Mouse (Mus musculus): Measurements from ENCODE around the gene Ces2c. TPM values are rescaled to one million over a fixed set of nuclear protein-coding genes. Genes with fewer than 3 reads are reported as not detected.
"Not testable (repeated sequence)": the region's sequence is repeated elsewhere in the genome, so short reads cannot be mapped to it uniquely, and the experiment has no call there.

Ces2c gene
- not detected in 2 replicates for polyA plus RNA-seq (2015; fragmentation: Nextera tagmentation; extraction: Ambion mirVana)

- Histone ChIP-seq H3K9me3 (replicated peaks) (no peaks in the 10 kb centered on the region), H3K27me3 (replicated peaks) (no peaks in the 10 kb centered on the region), H3K4me3 (replicated peaks) (no peak within 1 kb of the TSS), H3K4me2 (no peak within 1 kb of the TSS), H3K9ac (replicated peaks) (no peak within 1 kb of the TSS), H3K4me1 (no peaks in the 10 kb centered on the region), H3K27ac (replicated peaks) (no peak within 1 kb of the TSS), H3K36me3 (no peaks in the 10 kb centered on the region)
- no peak for ATAC-seq (ENCODE audit: low FRiP score)
- 86% methylated on average over 3 of the region's 3 CpGs for WGBS
Observed at GRCm38 (mm10) chr8:104846831-104847230, at the start of gene Ces2c. TSS of gene Ces2c (plus strand) at chr8:104847068.

DNA sequence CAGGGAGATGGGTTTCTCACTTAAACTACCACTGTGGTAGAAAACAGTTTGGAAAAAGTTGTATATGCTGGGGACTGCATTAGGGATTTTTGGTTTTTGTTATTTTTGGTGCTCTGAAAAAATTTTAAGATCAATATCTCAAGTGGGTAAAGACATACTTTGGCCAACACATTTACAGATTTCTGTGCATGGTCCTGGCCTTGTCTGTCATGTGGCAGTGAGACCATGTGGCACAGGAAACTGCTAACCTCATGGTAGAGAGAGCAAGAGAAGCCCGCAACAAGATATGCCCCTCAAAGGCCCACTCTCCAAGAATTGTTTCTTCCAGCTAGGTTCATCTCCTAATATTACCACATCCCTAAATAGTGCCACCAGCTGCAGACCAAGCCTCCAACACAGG, 47.5 kb upstream of the Ces2c start:
- Histone ChIP-seq H3K4me1 (no peaks in the 10 kb centered on the region), H3K27me3 (replicated peaks) (no peaks in the 10 kb centered on the region), H3K36me3 (no peaks in the 10 kb centered on the region), H3K4me3 (replicated peaks) (no peak overlapping the region), H3K9me3 (replicated peaks) (no peaks in the 10 kb centered on the region), H3K9ac (replicated peaks) (no peak overlapping the region), H3K4me2 (no peak overlapping the region), H3K27ac (replicated peaks) (no peak overlapping the region)
- no peak for ATAC-seq (ENCODE audit: low FRiP score)
- WGBS: 100% methylated on average over 1 of the region's 1 CpGs

GRCm38 (mm10) chr8:104806127-104806526, 40.7 kb upstream of the Ces2c start:
- 46% methylated on average over 2 of the region's 2 CpGs for WGBS
- no peaks in the 10 kb centered on the region for H3K4me1 ChIP-seq
- no peak overlapping the region for H3K4me3 ChIP-seq (replicated peaks)
- H3K36me3 ChIP-seq: no peaks in the 10 kb centered on the region
- H3K27me3 ChIP-seq (replicated peaks): no peaks in the 10 kb centered on the region
- no peaks in the 10 kb centered on the region for H3K9me3 ChIP-seq (replicated peaks)
- H3K9ac ChIP-seq (replicated peaks): no peak overlapping the region
- no peak overlapping the region for H3K27ac ChIP-seq (replicated peaks)
- no peak for ATAC-seq (ENCODE audit: low FRiP score)
- H3K4me2 ChIP-seq: no peak overlapping the region

- no peak overlapping the region for H3K4me2 ChIP-seq
- no peaks in the 10 kb centered on the region for H3K9me3 ChIP-seq (replicated peaks)
- no peak overlapping the region for H3K4me3 ChIP-seq (replicated peaks)
- no peaks in the 10 kb centered on the region for H3K27me3 ChIP-seq (replicated peaks)
- H3K27ac ChIP-seq (replicated peaks): no peak overlapping the region
- WGBS: 93% methylated on average over 7 of the region's 7 CpGs
- no peaks in the 10 kb centered on the region for H3K36me3 ChIP-seq
- H3K4me1 ChIP-seq: no peaks in the 10 kb centered on the region
- no peak for ATAC-seq (ENCODE audit: low FRiP score)
- no peak overlapping the region for H3K9ac ChIP-seq (replicated peaks)
Observed at GRCm38 (mm10) chr8:104808542-104809413, 38.1 kb upstream of the Ces2c start.

GRCm38 (mm10) chr8:104809436-104809835, 37.4 kb upstream of the Ces2c start:
- no peaks in the 10 kb centered on the region for H3K4me1 ChIP-seq
- H3K9me3 ChIP-seq (replicated peaks): no peaks in the 10 kb centered on the region
- no peaks in the 10 kb centered on the region for H3K36me3 ChIP-seq
- H3K4me3 ChIP-seq (replicated peaks): no peak overlapping the region
- no peak overlapping the region for H3K4me2 ChIP-seq
- no peak for ATAC-seq (ENCODE audit: low FRiP score)
- no peak overlapping the region for H3K27ac ChIP-seq (replicated peaks)
- H3K27me3 ChIP-seq (replicated peaks): no peaks in the 10 kb centered on the region
- WGBS: 90% methylated on average over 3 of the region's 3 CpGs
- H3K9ac ChIP-seq (replicated peaks): no peak overlapping the region

- H3K27ac ChIP-seq (replicated peaks): no peak overlapping the region
- H3K4me3 ChIP-seq (replicated peaks): no peak overlapping the region
- WGBS: 93% methylated on average over 1 of the region's 1 CpGs
- H3K9me3 ChIP-seq (replicated peaks): no peaks in the 10 kb centered on the region
- no peak overlapping the region for H3K4me2 ChIP-seq
- no peaks in the 10 kb centered on the region for H3K4me1 ChIP-seq
- no peak for ATAC-seq (ENCODE audit: low FRiP score)
- no peaks in the 10 kb centered on the region for H3K27me3 ChIP-seq (replicated peaks)
- no peak overlapping the region for H3K9ac ChIP-seq (replicated peaks)
- H3K36me3 ChIP-seq: no peaks in the 10 kb centered on the region
Observed at GRCm38 (mm10) chr8:104826912-104827311, 20.0 kb upstream of the Ces2c start.

GRCm38 (mm10) chr8:104828221-104828620, 18.6 kb upstream of the Ces2c start:
- H3K36me3 ChIP-seq: no peaks in the 10 kb centered on the region
- no peaks in the 10 kb centered on the region for H3K9me3 ChIP-seq (replicated peaks)

GRCm38 (mm10) chr8:104831440-104831839, 15.4 kb upstream of the Ces2c start, which contains the start of gene Ces2b:
TSS of gene Ces2b (plus strand) at chr8:104831572.
- no peak within 1 kb of the TSS for H3K4me3 ChIP-seq (replicated peaks)
- ATAC-seq (ENCODE audit: low FRiP score): no peak
- H3K9me3 ChIP-seq (replicated peaks): no peaks in the 10 kb centered on the region
- no peak within 1 kb of the TSS for H3K9ac ChIP-seq (replicated peaks)
- no peak within 1 kb of the TSS for H3K27ac ChIP-seq (replicated peaks)
- H3K4me1 ChIP-seq: no peaks in the 10 kb centered on the region
- WGBS: 85% methylated on average over 5 of the region's 5 CpGs
- H3K4me2 ChIP-seq: no peak within 1 kb of the TSS
- no peaks in the 10 kb centered on the region for H3K27me3 ChIP-seq (replicated peaks)
- H3K36me3 ChIP-seq: no peaks in the 10 kb centered on the region

More at GRCm38 (mm10) chr8:104828221-104828620, 18.6 kb upstream of the Ces2c start:
- 83% methylated on average over 3 of the region's 3 CpGs for WGBS
- Histone ChIP-seq H3K27ac (replicated peaks) (no peak overlapping the region), H3K4me1 (no peaks in the 10 kb centered on the region), H3K4me3 (replicated peaks) (no peak overlapping the region), H3K4me2 (no peak overlapping the region), H3K9ac (replicated peaks) (no peak overlapping the region), H3K27me3 (replicated peaks) (no peaks in the 10 kb centered on the region)
- no peak for ATAC-seq (ENCODE audit: low FRiP score)

GRCm38 (mm10) chr8:104841360-104842078, 5.3 kb upstream of the Ces2c start:
- no peaks in the 10 kb centered on the region for H3K9me3 ChIP-seq (replicated peaks)
- no peaks in the 10 kb centered on the region for H3K36me3 ChIP-seq
- WGBS: 89% methylated on average over 3 of the region's 3 CpGs
- H3K4me3 ChIP-seq (replicated peaks): no peak overlapping the region
- H3K4me2 ChIP-seq: no peak overlapping the region
- no peaks in the 10 kb centered on the region for H3K4me1 ChIP-seq
- no peaks in the 10 kb centered on the region for H3K27me3 ChIP-seq (replicated peaks)
- H3K27ac ChIP-seq (replicated peaks): no peak overlapping the region
- no peak for ATAC-seq (ENCODE audit: low FRiP score)
- no peak overlapping the region for H3K9ac ChIP-seq (replicated peaks)

- ATAC-seq (ENCODE audit: low FRiP score): no peak
- 77% methylated on average over 4 of the region's 4 CpGs for WGBS
- H3K4me3 ChIP-seq (replicated peaks): no peak overlapping the region
Observed at GRCm38 (mm10) chr8:104847741-104848462, 1.0 kb downstream of the Ces2c start.

DNA sequence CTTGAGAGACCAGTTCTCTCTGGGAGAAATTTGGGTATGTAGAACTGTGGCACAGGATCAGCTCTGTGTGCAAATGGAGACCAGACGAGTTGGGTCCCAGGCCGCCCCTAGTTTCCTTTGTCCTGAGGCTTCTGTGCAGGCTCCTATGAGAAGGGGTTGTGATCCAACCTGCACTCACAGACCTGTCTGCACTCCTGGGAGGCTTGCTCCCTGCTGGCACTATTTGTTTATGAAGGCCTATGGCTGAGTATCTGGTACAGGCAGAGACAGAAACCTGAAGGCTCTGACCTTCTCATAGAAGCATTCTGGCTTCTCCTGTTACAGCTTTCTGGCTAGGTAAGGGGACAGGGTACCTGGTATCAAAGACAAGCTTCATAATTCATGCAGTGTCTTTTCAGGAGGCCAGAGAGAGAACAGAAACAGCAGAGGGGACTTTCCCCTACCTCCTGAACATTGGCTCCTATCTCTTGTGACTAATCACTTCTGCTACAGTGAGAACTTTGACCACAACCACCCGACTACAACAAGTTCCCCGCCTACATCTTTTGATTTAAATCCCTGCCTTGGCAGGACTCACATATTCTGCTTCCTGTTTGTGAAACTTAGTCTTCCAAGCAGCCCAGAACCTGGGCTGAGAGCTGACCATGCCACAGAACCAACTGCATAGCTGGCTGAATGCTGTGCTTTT, 20.1 kb downstream of the Ces2c start:
- not testable (repeated sequence) for H3K4me3 ChIP-seq (replicated peaks); H3K9me3 ChIP-seq (replicated peaks); H3K36me3 ChIP-seq; ATAC-seq (ENCODE audit: low FRiP score); H3K27me3 ChIP-seq (replicated peaks); H3K9ac ChIP-seq (replicated peaks); H3K27ac ChIP-seq (replicated peaks); H3K4me1 ChIP-seq; H3K4me2 ChIP-seq
- WGBS: no CpG with 5 or more reads among the region's 4 CpGs

More at GRCm38 (mm10) chr8:104847741-104848462, 1.0 kb downstream of the Ces2c start:
- H3K4me1 ChIP-seq: no peaks in the 10 kb centered on the region
- no peaks in the 10 kb centered on the region for H3K9me3 ChIP-seq (replicated peaks)
- no peaks in the 10 kb centered on the region for H3K27me3 ChIP-seq (replicated peaks)
- no peaks in the 10 kb centered on the region for H3K36me3 ChIP-seq
- H3K4me2 ChIP-seq: no peak overlapping the region
- H3K9ac ChIP-seq (replicated peaks): no peak overlapping the region
- H3K27ac ChIP-seq (replicated peaks): no peak overlapping the region

Measured in neural tube, embryonic 15.5 days (tissue).